Mouse (Mus musculus) megakaryocyte, embryonic 14.5 days (primary cell): ENCODE data around the gene Ndufv2. TPM values are rescaled to one million over a fixed set of nuclear protein-coding genes. Genes with fewer than 3 reads are reported as not detected.
"Not testable (repeated sequence)": the region's sequence is repeated elsewhere in the genome, so short reads cannot be mapped to it uniquely, and the experiment has no call there.

Experiments
- H3K27me3 ChIP-seq: replicated peaks from 2 replicates; pipeline ENCODE3; 2012; ENCODE audit warnings: inconsistent platforms
- H3K36me3 ChIP-seq: replicated peaks from 2 replicates; pipeline ENCODE3; 2012; ENCODE audit warnings: low read length, inconsistent platforms, mixed read lengths
- H3K4me1 ChIP-seq: 2 replicates; pipeline ENCODE4 v1.6.1; 2012; ENCODE audit warnings: inconsistent platforms
- H3K4me3 ChIP-seq: replicated peaks from 2 replicates; pipeline ENCODE3; 2012; ENCODE audit warnings: moderate library complexity, mild to moderate bottlenecking, inconsistent platforms
- H3K9me3 ChIP-seq: 2 replicates; pipeline ENCODE4 v1.6.1; 2012; ENCODE audit warnings: inconsistent platforms
- FLI1 ChIP-seq: IDR thresholded peaks from 2 replicates; pipeline ENCODE4 v1.6.1; 2012; ENCODE audit warnings: low read length, inconsistent platforms, mixed read lengths
- GATA1 ChIP-seq: IDR thresholded peaks from 3 replicates; pipeline ENCODE4 v1.6.1; 2012; ENCODE audit warnings: mixed read lengths, low read length, inconsistent platforms, borderline replicate concordance
- polyA plus RNA-seq: library from polyadenylated mRNA; stranded (reverse); fragments of >175 nt; gene quantifications from 2 replicates; pipeline ENCODE4 v1.2.3, GENCODE M21; 2012; ENCODE audit warnings: low replicate concordance; ENCODE audit not compliant: insufficient read depth

Gene Ndufv2
- polyA plus RNA-seq, 1 experiment = 88.7 TPM

GRCm38 (mm10) chr17:66090251-66090650 is 11.1 kb downstream of the Ndufv2 start:
- Histone ChIP-seq H3K9me3 (no peaks in the 10 kb centered on the region), H3K36me3 (peaks cover 70% of the 10 kb centered on the region), H3K4me1 (peaks cover 28% of the 10 kb centered on the region), H3K27me3 (no peaks in the 10 kb centered on the region), H3K4me3 (no peak overlapping the region)
- TF ChIP-seq GATA1 = no peak
- no peak for TF ChIP-seq FLI1

- Histone ChIP-seq H3K9me3 (no peaks in the 10 kb centered on the region), H3K36me3 (peaks cover 79% of the 10 kb centered on the region), H3K4me3 (no peak overlapping the region), H3K4me1 (peaks cover 13% of the 10 kb centered on the region), H3K27me3 (no peaks in the 10 kb centered on the region)
- TF ChIP-seq FLI1 (no peak), GATA1 (no peak)
Observed at GRCm38 (mm10) chr17:66085038-66085437, 16.3 kb downstream of the Ndufv2 start.

GRCm38 (mm10) chr17:66084486-66084885 is 16.9 kb downstream of the Ndufv2 start:
- H3K9me3 ChIP-seq = no peaks in the 10 kb centered on the region
- H3K36me3 ChIP-seq = peaks cover 80% of the 10 kb centered on the region
- no peaks in the 10 kb centered on the region for H3K27me3 ChIP-seq
- no peak for TF ChIP-seq GATA1
- no peak for TF ChIP-seq FLI1
- H3K4me1 ChIP-seq = peaks cover 13% of the 10 kb centered on the region
- H3K4me3 ChIP-seq = no peak overlapping the region

DNA sequence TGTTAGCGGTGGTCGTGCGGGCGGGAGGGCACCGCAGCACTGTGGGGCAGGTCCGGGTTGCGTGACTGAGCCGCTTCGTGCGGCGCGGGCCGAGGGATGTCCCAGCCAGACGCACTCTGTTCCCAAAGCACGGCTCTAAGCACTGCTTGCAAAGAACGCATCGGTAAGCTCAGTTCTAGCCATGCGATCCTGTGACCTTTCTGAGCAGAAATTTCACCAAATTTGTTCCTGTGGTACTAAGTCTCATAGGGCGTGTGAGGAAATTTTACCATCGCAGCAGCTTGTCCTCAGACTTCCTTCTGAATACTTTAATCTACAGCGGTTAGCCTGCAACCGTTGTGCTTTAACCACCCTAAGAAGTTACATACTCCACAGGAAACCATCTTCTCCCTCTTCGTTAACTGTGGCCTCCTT is 23.9 kb downstream of the Ndufv2 start:
- TF ChIP-seq GATA1 (no peak), FLI1 (no peak)
- H3K27me3 ChIP-seq = no peaks in the 10 kb centered on the region
- H3K9me3 ChIP-seq = no peaks in the 10 kb centered on the region

DNA sequence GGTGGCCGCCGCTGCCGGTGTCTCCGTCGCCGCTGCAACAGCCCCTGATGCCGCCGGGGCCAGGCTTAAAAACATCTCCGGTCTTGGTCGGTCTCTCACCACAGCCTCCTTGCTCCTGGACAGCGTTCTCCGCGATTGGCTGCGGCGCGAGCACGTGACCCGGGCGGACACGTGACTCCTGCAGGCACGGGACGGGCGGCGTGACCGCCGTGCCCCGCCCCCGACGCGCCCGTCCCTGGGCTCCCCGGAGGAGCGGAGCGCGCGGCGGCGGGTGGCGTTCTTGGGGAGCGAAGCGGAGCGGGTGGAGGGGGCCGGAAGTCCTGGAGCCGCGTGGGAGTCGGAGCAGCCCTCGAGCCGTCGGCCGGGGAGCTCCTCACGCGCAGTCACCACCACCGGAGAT is 24.4 kb downstream of the Ndufv2 start, which contains the start of gene Ankrd12:
Ankrd12 (minus strand) TSS at position 156 of the 400 bp plus-strand sequence.
- TF ChIP-seq GATA1 = no peak
- no peak for TF ChIP-seq FLI1
- Histone ChIP-seq H3K36me3 (peaks cover 36% of the 10 kb centered on the region), H3K9me3 (no peaks in the 10 kb centered on the region), H3K4me3 (peak within 1 kb of the TSS; percentile 98), H3K4me1 (peaks cover 53% of the 10 kb centered on the region), H3K27me3 (no peaks in the 10 kb centered on the region)

More for the DNA sequence above, 23.9 kb downstream of the Ndufv2 start:
- peak overlapping the region; percentile 98 for H3K4me3 ChIP-seq
- H3K4me1 ChIP-seq = peaks cover 48% of the 10 kb centered on the region
- H3K36me3 ChIP-seq = peaks cover 36% of the 10 kb centered on the region

DNA sequence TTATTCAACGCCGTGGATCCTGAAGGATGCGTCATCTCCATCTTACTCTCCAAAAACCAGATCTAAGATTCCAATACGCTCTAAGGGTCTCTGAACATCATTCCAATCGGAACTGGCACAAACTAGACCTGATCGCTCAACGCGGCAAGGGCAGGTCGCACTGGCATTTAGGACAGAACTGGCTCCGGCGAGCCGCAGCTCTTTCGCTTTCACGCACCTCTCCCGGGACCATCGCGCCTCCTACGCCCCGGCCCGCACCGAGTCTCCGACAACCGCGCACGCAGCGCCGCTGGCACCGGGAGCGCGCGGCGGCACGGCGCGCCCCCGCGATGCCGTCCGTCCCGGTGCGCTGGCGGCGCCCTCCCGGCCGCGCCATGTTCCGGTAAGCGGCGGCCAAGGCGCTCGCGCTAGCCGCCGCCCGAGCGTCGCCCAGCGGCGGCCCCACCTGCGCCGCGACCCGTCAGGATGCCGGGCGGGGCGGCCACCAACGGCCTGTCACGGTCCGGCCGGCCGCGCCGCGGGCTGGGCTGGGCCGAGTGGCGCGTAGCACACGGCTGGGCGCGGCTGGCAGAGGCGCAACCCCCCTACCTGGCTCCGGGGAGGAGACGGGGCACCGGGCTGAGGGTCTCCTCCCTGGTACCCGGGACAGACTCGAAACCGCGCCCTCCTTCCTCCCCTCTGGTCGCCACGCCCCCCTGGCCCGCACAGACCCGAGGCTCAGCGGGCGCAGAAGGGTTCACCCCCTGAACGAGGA is 25.0 kb downstream of the Ndufv2 start:
- Histone ChIP-seq H3K4me1 (peaks cover 57% of the 10 kb centered on the region), H3K9me3 (no peaks in the 10 kb centered on the region), H3K27me3 (no peaks in the 10 kb centered on the region), H3K4me3 (peak overlapping the region; percentile 98), H3K36me3 (peaks cover 30% of the 10 kb centered on the region)
- TF ChIP-seq GATA1 (no peak), FLI1 (no peak)

- H3K27me3 ChIP-seq = no peaks in the 10 kb centered on the region
- peaks cover 24% of the 10 kb centered on the region for H3K36me3 ChIP-seq
- H3K9me3 ChIP-seq = no peaks in the 10 kb centered on the region
- H3K4me3 ChIP-seq = peak overlapping the region; percentile 98
- peaks cover 56% of the 10 kb centered on the region for H3K4me1 ChIP-seq
- TF ChIP-seq GATA1 = no peak
- no peak for TF ChIP-seq FLI1
Observed at GRCm38 (mm10) chr17:66075827-66076173, 25.6 kb downstream of the Ndufv2 start.

GRCm38 (mm10) chr17:66073971-66074370 is 27.4 kb downstream of the Ndufv2 start:
- Histone ChIP-seq H3K4me1 (peaks cover 63% of the 10 kb centered on the region), H3K36me3 (peaks cover 9% of the 10 kb centered on the region), H3K27me3 (no peaks in the 10 kb centered on the region), H3K4me3 (peak overlapping the region; percentile 55), H3K9me3 (no peaks in the 10 kb centered on the region)
- TF ChIP-seq FLI1 (no peak), GATA1 (no peak)

DNA sequence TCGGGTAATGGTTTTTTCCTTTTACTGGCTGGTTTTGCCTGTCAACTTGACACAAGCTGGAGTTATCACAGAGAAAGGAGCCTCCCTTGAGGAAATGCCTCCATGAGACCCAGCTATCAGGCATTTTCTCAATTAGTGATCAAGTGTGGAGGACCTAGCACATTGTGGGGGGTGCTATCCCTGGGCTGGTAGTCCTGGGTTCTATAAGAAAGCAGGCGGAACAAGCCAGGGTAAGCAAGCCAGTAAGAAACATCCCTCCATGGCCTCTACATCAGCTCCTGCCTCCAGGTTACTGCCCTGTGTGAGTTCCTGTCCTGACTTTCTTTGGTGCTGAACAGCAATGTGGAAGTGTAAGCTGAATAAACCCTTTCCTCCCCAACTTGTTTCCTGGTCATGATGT is 32.3 kb downstream of the Ndufv2 start:
- not testable (repeated sequence) for H3K4me3 ChIP-seq, H3K9me3 ChIP-seq, H3K36me3 ChIP-seq, H3K27me3 ChIP-seq
- H3K4me1 ChIP-seq = peaks cover 67% of the 10 kb centered on the region

GRCm38 (mm10) chr17:66065115-66065514 is 36.2 kb downstream of the Ndufv2 start:
- Histone ChIP-seq H3K9me3 (no peaks in the 10 kb centered on the region), H3K4me1 (peaks cover 55% of the 10 kb centered on the region), H3K27me3 (no peaks in the 10 kb centered on the region), H3K36me3 (no peaks in the 10 kb centered on the region), H3K4me3 (no peak overlapping the region)
- no peak for TF ChIP-seq FLI1
- no peak for TF ChIP-seq GATA1
